Mouse (Mus musculus): Measurements from ENCODE around the gene Map2k7. TPM values are rescaled to one million over a fixed set of nuclear protein-coding genes. Genes with fewer than 3 reads are reported as not detected.

Map2k7 gene
- polyA plus RNA-seq, 1 experiment: 33.5 TPM

DNA sequence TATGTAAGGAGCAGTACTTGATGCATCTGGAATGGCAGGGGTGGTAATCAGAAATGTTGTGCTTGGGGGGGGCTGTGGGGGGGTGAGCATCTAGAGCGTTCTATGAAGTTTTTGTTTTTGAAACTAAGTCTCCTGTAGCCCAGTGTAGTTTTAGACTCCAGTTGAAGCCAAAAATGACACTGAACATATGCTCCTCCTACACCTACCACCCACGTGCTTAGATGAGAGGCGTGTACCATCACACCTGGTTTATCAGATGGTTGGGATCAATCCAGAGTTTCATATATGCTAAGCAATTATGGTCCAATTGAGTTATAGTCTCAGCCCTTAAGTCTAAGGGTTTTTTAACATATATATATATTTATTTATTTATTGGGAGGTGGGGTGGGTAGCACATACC is 18.9 kb upstream of the Map2k7 start:
- peaks cover 10% of the 10 kb centered on the region for H3K27me3 ChIP-seq (ENCODE audit: control insufficient read depth, insufficient read depth, insufficient read length)
- no peak overlapping the region for H3ac ChIP-seq (ENCODE audit: control insufficient read depth, insufficient read length, low read depth)
- TF ChIP-seq USF1 (IDR thresholded peaks at IDR 0.05; ENCODE audit: low read depth) (no peak), MAX (IDR thresholded peaks at IDR 0.05) (no peak), MYOD1 (IDR thresholded peaks at IDR 0.05; ENCODE audit: control insufficient read depth, insufficient read length, low read depth) (no peak), CTCF (IDR thresholded peaks at IDR 0.05; ENCODE audit: control insufficient read depth, insufficient read depth, insufficient read length) (no peak), FOSL1 (IDR thresholded peaks at IDR 0.05; ENCODE audit: insufficient read depth, low read length, poor library complexity, severe bottlenecking) (no peak), CEBPB (IDR thresholded peaks at IDR 0.05; ENCODE audit: low read depth) (no peak), MYOG (IDR thresholded peaks at IDR 0.05; ENCODE audit: control insufficient read depth, extremely low read depth, insufficient read length) (no peak)
- no peaks in the 10 kb centered on the region for H3K79me3 ChIP-seq (ENCODE audit: low read depth)
- H3K79me2 ChIP-seq (ENCODE audit: control insufficient read depth, insufficient read depth): no peaks in the 10 kb centered on the region
- H3K4me3 ChIP-seq (ENCODE audit: insufficient read depth, poor library complexity, severe bottlenecking): no peak overlapping the region
- no peaks in the 10 kb centered on the region for H3K36me3 ChIP-seq (ENCODE audit: control insufficient read depth, insufficient read depth)

DNA sequence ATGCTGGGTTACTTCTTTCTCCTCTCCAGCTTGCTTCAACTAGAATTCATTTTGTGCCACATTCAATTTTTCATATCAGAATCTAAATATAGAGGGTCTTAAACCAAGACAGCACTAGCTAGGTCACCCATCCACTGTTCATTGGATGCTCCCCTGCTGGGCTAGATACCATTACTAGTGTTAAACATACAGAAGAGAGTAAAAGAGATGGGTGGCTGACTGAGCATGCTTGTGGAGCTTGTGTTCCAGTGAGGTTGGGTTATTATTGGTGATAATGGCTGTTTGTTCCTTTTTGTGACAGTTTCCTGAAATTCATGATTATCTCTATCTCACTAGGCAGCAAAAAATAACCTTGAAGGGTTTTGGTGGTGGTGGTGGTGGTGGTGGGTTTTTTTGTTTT is 16.5 kb upstream of the Map2k7 start:
- TF ChIP-seq CTCF (IDR thresholded peaks at IDR 0.05; ENCODE audit: control insufficient read depth, insufficient read depth, insufficient read length): no peak
- TF ChIP-seq CEBPB (IDR thresholded peaks at IDR 0.05; ENCODE audit: low read depth): no peak
- TF ChIP-seq MYOG (IDR thresholded peaks at IDR 0.05; ENCODE audit: control insufficient read depth, extremely low read depth, insufficient read length): no peak
- no peak for TF ChIP-seq MAX (IDR thresholded peaks at IDR 0.05)
- no peaks in the 10 kb centered on the region for H3K36me3 ChIP-seq (ENCODE audit: control insufficient read depth, insufficient read depth)
- H3K27me3 ChIP-seq (ENCODE audit: control insufficient read depth, insufficient read depth, insufficient read length): peaks cover 2% of the 10 kb centered on the region
- H3K4me3 ChIP-seq (ENCODE audit: insufficient read depth, poor library complexity, severe bottlenecking): no peak overlapping the region
- H3K79me3 ChIP-seq (ENCODE audit: low read depth): no peaks in the 10 kb centered on the region
- H3K79me2 ChIP-seq (ENCODE audit: control insufficient read depth, insufficient read depth): no peaks in the 10 kb centered on the region
- H3ac ChIP-seq (ENCODE audit: control insufficient read depth, insufficient read length, low read depth): no peak overlapping the region

DNA sequence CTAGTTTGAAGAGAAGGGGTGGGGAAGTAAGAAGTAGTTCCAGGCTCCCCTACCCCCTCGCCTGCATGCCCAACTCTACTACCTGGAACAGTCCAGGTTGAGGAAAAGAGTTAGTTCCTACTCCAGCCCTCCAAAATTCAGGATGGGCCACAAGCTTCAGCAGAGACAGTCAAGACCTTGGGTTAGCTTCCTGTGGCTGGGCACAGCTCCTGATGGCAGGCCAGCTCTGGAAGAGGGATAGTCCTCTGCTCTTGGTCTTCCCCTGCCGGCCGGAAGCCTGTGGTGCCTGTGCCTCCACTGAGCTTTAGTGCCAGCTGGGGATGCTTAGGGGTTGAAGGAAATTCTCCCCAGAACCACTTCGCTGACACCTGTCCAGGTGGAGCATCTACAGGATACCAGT is 12.2 kb upstream of the Map2k7 start:
- H3ac ChIP-seq (ENCODE audit: control insufficient read depth, insufficient read length, low read depth): no peak overlapping the region
- no peak overlapping the region for H3K4me3 ChIP-seq (ENCODE audit: insufficient read depth, poor library complexity, severe bottlenecking)
- H3K27me3 ChIP-seq (ENCODE audit: control insufficient read depth, insufficient read depth, insufficient read length): no peaks in the 10 kb centered on the region
- TF ChIP-seq MYOG (IDR thresholded peaks at IDR 0.05; ENCODE audit: control insufficient read depth, extremely low read depth, insufficient read length) (no peak), CTCF (IDR thresholded peaks at IDR 0.05; ENCODE audit: control insufficient read depth, insufficient read depth, insufficient read length) (no peak), USF1 (IDR thresholded peaks at IDR 0.05; ENCODE audit: low read depth) (no peak), MAX (IDR thresholded peaks at IDR 0.05) (no peak), CEBPB (IDR thresholded peaks at IDR 0.05; ENCODE audit: low read depth) (no peak), FOSL1 (IDR thresholded peaks at IDR 0.05; ENCODE audit: insufficient read depth, low read length, poor library complexity, severe bottlenecking) (no peak), MYOD1 (IDR thresholded peaks at IDR 0.05; ENCODE audit: control insufficient read depth, insufficient read length, low read depth) (no peak)
- H3K79me2 ChIP-seq (ENCODE audit: control insufficient read depth, insufficient read depth): no peaks in the 10 kb centered on the region
- no peaks in the 10 kb centered on the region for H3K36me3 ChIP-seq (ENCODE audit: control insufficient read depth, insufficient read depth)
- no peaks in the 10 kb centered on the region for H3K79me3 ChIP-seq (ENCODE audit: low read depth)

DNA sequence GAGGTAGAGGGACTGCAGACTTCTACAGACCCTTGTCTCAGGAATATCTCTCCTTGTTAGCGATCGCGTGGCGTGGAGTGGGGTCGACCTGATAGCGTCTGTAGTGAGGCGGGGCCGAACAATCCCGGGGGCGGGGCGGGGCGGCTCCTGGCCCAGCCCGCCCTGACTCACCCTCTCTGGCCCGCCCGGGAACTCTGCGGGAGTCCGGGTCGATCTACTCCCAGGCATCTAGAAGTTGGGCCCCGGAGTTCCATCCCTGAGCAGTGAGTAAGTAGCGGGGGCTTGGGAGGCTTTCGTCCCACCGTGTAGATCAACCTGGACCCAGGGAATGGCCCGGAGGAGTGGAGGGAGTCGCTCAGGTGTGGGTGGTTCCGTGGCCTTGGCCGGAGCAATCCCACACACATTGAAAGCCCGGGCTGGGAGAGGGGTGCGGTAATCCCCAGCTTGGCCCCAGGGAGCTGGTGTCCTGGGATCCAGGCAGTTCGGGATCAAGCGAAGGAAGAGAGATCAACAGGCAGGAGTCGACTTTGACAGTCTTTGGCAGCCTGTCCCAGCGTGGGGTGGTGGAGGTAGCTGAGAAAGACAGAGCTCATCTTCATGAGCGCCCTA is 11.7 kb upstream of the Map2k7 start, which contains the start of gene Lrrc8e:
Gene Lrrc8e, plus strand, starts transcription at position 89 of the 609 bp plus-strand sequence.
- Histone ChIP-seq H3ac (ENCODE audit: control insufficient read depth, insufficient read length, low read depth) (peak within 1 kb of the TSS; percentile 94), H3K36me3 (ENCODE audit: control insufficient read depth, insufficient read depth) (no peaks in the 10 kb centered on the region), H3K27me3 (ENCODE audit: control insufficient read depth, insufficient read depth, insufficient read length) (no peaks in the 10 kb centered on the region), H3K79me3 (ENCODE audit: low read depth) (no peaks in the 10 kb centered on the region), H3K4me3 (ENCODE audit: insufficient read depth, poor library complexity, severe bottlenecking) (peak within 1 kb of the TSS; percentile 29), H3K79me2 (ENCODE audit: control insufficient read depth, insufficient read depth) (no peaks in the 10 kb centered on the region)
- TF ChIP-seq USF1 (IDR thresholded peaks at IDR 0.05; ENCODE audit: low read depth) (no peak), MYOD1 (IDR thresholded peaks at IDR 0.05; ENCODE audit: control insufficient read depth, insufficient read length, low read depth) (no peak), FOSL1 (IDR thresholded peaks at IDR 0.05; ENCODE audit: insufficient read depth, low read length, poor library complexity, severe bottlenecking) (no peak), MYOG (IDR thresholded peaks at IDR 0.05; ENCODE audit: control insufficient read depth, extremely low read depth, insufficient read length) (no peak), CEBPB (IDR thresholded peaks at IDR 0.05; ENCODE audit: low read depth) (no peak), CTCF (IDR thresholded peaks at IDR 0.05; ENCODE audit: control insufficient read depth, insufficient read depth, insufficient read length) (no peak), MAX (IDR thresholded peaks at IDR 0.05) (no peak)

DNA sequence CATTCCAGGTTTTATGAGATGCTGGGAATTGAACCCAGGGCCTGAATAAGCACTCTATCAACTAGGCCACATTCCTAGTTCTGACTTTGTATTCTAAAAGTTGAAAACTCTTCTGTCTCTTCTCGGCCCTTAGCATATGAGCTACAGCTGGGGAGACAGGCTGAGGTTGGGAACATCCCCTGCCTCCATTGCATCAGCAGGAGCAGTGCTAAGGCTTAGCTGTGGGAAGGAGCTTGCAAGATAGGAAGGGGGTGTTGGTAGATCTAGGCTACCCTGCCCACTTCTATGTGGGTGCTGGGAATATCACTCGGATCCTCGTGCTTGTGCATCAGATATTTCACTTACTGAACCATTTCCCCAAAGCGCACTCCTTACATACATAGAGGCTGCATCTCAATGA is 10.6 kb upstream of the Map2k7 start:
- TF ChIP-seq CEBPB (IDR thresholded peaks at IDR 0.05; ENCODE audit: low read depth) (no peak), MYOG (IDR thresholded peaks at IDR 0.05; ENCODE audit: control insufficient read depth, extremely low read depth, insufficient read length) (no peak), USF1 (IDR thresholded peaks at IDR 0.05; ENCODE audit: low read depth) (no peak), CTCF (IDR thresholded peaks at IDR 0.05; ENCODE audit: control insufficient read depth, insufficient read depth, insufficient read length) (no peak), FOSL1 (IDR thresholded peaks at IDR 0.05; ENCODE audit: insufficient read depth, low read length, poor library complexity, severe bottlenecking) (no peak), MAX (IDR thresholded peaks at IDR 0.05) (no peak), MYOD1 (IDR thresholded peaks at IDR 0.05; ENCODE audit: control insufficient read depth, insufficient read length, low read depth) (no peak)
- H3K4me3 ChIP-seq (ENCODE audit: insufficient read depth, poor library complexity, severe bottlenecking): no peak overlapping the region
- no peaks in the 10 kb centered on the region for H3K36me3 ChIP-seq (ENCODE audit: control insufficient read depth, insufficient read depth)
- H3K79me2 ChIP-seq (ENCODE audit: control insufficient read depth, insufficient read depth): no peaks in the 10 kb centered on the region
- no peaks in the 10 kb centered on the region for H3K27me3 ChIP-seq (ENCODE audit: control insufficient read depth, insufficient read depth, insufficient read length)
- no peak overlapping the region for H3ac ChIP-seq (ENCODE audit: control insufficient read depth, insufficient read length, low read depth)
- no peaks in the 10 kb centered on the region for H3K79me3 ChIP-seq (ENCODE audit: low read depth)

DNA sequence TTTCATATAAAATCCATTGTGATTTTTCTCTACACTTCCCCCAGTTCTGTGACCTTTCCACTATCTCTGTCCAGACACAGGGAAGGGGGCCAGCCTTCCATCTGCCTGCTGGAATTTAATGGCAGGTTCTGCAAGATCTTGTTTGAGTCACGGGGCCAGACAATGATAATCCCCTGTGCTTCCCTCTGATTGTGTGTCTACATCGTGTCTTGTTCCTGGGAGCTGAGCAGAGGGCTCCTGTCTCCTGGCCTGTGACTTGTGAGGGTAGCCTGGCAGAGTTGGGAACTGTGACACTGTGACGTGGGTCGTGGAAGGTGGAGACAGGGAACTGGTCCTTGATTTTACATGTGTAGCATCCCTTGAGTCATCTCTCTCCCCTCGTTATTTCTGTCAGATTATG is 8.8 kb upstream of the Map2k7 start:
- no peak overlapping the region for H3ac ChIP-seq (ENCODE audit: control insufficient read depth, insufficient read length, low read depth)

More for the DNA sequence above, 8.8 kb upstream of the Map2k7 start:
- TF ChIP-seq FOSL1 (IDR thresholded peaks at IDR 0.05; ENCODE audit: insufficient read depth, low read length, poor library complexity, severe bottlenecking) (no peak), CEBPB (IDR thresholded peaks at IDR 0.05; ENCODE audit: low read depth) (no peak), CTCF (IDR thresholded peaks at IDR 0.05; ENCODE audit: control insufficient read depth, insufficient read depth, insufficient read length) (no peak), MYOG (IDR thresholded peaks at IDR 0.05; ENCODE audit: control insufficient read depth, extremely low read depth, insufficient read length) (no peak), USF1 (IDR thresholded peaks at IDR 0.05; ENCODE audit: low read depth) (no peak), MAX (IDR thresholded peaks at IDR 0.05) (no peak), MYOD1 (IDR thresholded peaks at IDR 0.05; ENCODE audit: control insufficient read depth, insufficient read length, low read depth) (no peak)
- no peaks in the 10 kb centered on the region for H3K79me3 ChIP-seq (ENCODE audit: low read depth)
- H3K79me2 ChIP-seq (ENCODE audit: control insufficient read depth, insufficient read depth): no peaks in the 10 kb centered on the region
- H3K36me3 ChIP-seq (ENCODE audit: control insufficient read depth, insufficient read depth): no peaks in the 10 kb centered on the region
- H3K4me3 ChIP-seq (ENCODE audit: insufficient read depth, poor library complexity, severe bottlenecking): no peak overlapping the region
- no peaks in the 10 kb centered on the region for H3K27me3 ChIP-seq (ENCODE audit: control insufficient read depth, insufficient read depth, insufficient read length)
